Mouse (Mus musculus): ENCODE results near the gene Nxpe3. TPM values are rescaled to one million over a fixed set of nuclear protein-coding genes. Genes with fewer than 3 reads are reported as not detected.
A peak's percentile ranks its signal among the peaks of the same experiment; 100 is the strongest.
"Not testable (repeated sequence)": the region's sequence is repeated elsewhere in the genome, so short reads cannot be mapped to it uniquely, and the experiment has no call there.

Nxpe3 gene
- polyA plus RNA-seq, 1 experiment from 2014 or later, result 0.70 TPM

- H3K9me3 ChIP-seq (ENCODE audit: control insufficient read depth, low read length); H3K27ac ChIP-seq (replicated peaks; ENCODE audit: low read depth, low read length); ATAC-seq (ENCODE audit: low read depth); H3K27me3 ChIP-seq (replicated peaks; ENCODE audit: control insufficient read depth, insufficient read depth, low read length); H3K4me1 ChIP-seq (ENCODE audit: control insufficient read depth, insufficient read depth, low read length); DNase-seq (ENCODE audit: low spot score); H3K36me3 ChIP-seq (ENCODE audit: control insufficient read depth, insufficient read depth, low read length); H3K9ac ChIP-seq (ENCODE audit: low read depth, low read length): not testable (repeated sequence)
- 0 out of 2 replicates have a peak overlapping the region, but pooled peaks have one; percentile 53 for H3K4me3 ChIP-seq (ENCODE audit: low read depth, low read length)
- 90% methylated on average over 8 of the region's 8 CpGs for WGBS
- peak overlapping the region; percentile 70 for H3K4me2 ChIP-seq (ENCODE audit: low read depth, low read length)
These were observed 57.4 kb downstream of the Nxpe3 start for GRCm38 (mm10) chr16:55837653-55838052.

- Histone ChIP-seq H3K4me1 (ENCODE audit: control insufficient read depth, insufficient read depth, low read length) (no peaks in the 10 kb centered on the region), H3K9ac (ENCODE audit: low read depth, low read length) (no peak overlapping the region), H3K4me2 (ENCODE audit: low read depth, low read length) (no peak overlapping the region), H3K36me3 (ENCODE audit: control insufficient read depth, insufficient read depth, low read length) (0 out of 2 replicates have a peak, but pooled peaks cover 7% of the 10 kb centered on the region), H3K27ac (replicated peaks; ENCODE audit: low read depth, low read length) (no peak overlapping the region), H3K27me3 (replicated peaks; ENCODE audit: control insufficient read depth, insufficient read depth, low read length) (no peaks in the 10 kb centered on the region), H3K4me3 (ENCODE audit: low read depth, low read length) (no peak overlapping the region), H3K9me3 (ENCODE audit: control insufficient read depth, low read length) (no peaks in the 10 kb centered on the region)
- 70% methylated on average over 2 of the region's 2 CpGs for WGBS
- ATAC-seq (ENCODE audit: low read depth), result no peak
- DNase-seq (ENCODE audit: low spot score), result no peak
These were observed 57.9 kb downstream of the Nxpe3 start for GRCm38 (mm10) chr16:55837168-55837567.

GRCm38 (mm10) chr16:55835798-55836197 lies 59.3 kb downstream of the Nxpe3 start:
- Histone ChIP-seq H3K4me2 (ENCODE audit: low read depth, low read length) (no peak overlapping the region), H3K9me3 (ENCODE audit: control insufficient read depth, low read length) (no peaks in the 10 kb centered on the region), H3K4me1 (ENCODE audit: control insufficient read depth, insufficient read depth, low read length) (no peaks in the 10 kb centered on the region), H3K36me3 (ENCODE audit: control insufficient read depth, insufficient read depth, low read length) (0 out of 2 replicates have a peak, but pooled peaks cover 7% of the 10 kb centered on the region), H3K4me3 (ENCODE audit: low read depth, low read length) (no peak overlapping the region), H3K27ac (replicated peaks; ENCODE audit: low read depth, low read length) (no peak overlapping the region), H3K9ac (ENCODE audit: low read depth, low read length) (no peak overlapping the region), H3K27me3 (replicated peaks; ENCODE audit: control insufficient read depth, insufficient read depth, low read length) (no peaks in the 10 kb centered on the region)
- ATAC-seq (ENCODE audit: low read depth) (no peak), DNase-seq (ENCODE audit: low spot score) (no peak)

GRCm38 (mm10) chr16:55832617-55833016 lies 62.5 kb downstream of the Nxpe3 start:
- DNase-seq (ENCODE audit: low spot score), result no peak

GRCm38 (mm10) chr16:55832040-55832439 lies 63.0 kb downstream of the Nxpe3 start:
- H3K4me1 ChIP-seq (ENCODE audit: control insufficient read depth, insufficient read depth, low read length), result no peaks in the 10 kb centered on the region
- H3K36me3 ChIP-seq (ENCODE audit: control insufficient read depth, insufficient read depth, low read length), result 0 out of 2 replicates have a peak, but pooled peaks cover 7% of the 10 kb centered on the region
- no peaks in the 10 kb centered on the region for H3K27me3 ChIP-seq (replicated peaks; ENCODE audit: control insufficient read depth, insufficient read depth, low read length)
- no peaks in the 10 kb centered on the region for H3K9me3 ChIP-seq (ENCODE audit: control insufficient read depth, low read length)
- no peak overlapping the region for H3K27ac ChIP-seq (replicated peaks; ENCODE audit: low read depth, low read length)
- ATAC-seq (ENCODE audit: low read depth) (no peak), DNase-seq (ENCODE audit: low spot score) (no peak)
- H3K4me3 ChIP-seq (ENCODE audit: low read depth, low read length), result no peak overlapping the region
- no peak overlapping the region for H3K9ac ChIP-seq (ENCODE audit: low read depth, low read length)
- no peak overlapping the region for H3K4me2 ChIP-seq (ENCODE audit: low read depth, low read length)
- WGBS, result over 99% methylated on average over 6 of the region's 6 CpGs

More at GRCm38 (mm10) chr16:55832617-55833016, 62.5 kb downstream of the Nxpe3 start:
- 92% methylated on average over 8 of the region's 8 CpGs for WGBS
- Histone ChIP-seq H3K36me3 (ENCODE audit: control insufficient read depth, insufficient read depth, low read length) (0 out of 2 replicates have a peak, but pooled peaks cover 7% of the 10 kb centered on the region), H3K27me3 (replicated peaks; ENCODE audit: control insufficient read depth, insufficient read depth, low read length) (no peaks in the 10 kb centered on the region), H3K4me1 (ENCODE audit: control insufficient read depth, insufficient read depth, low read length) (no peaks in the 10 kb centered on the region), H3K9me3 (ENCODE audit: control insufficient read depth, low read length) (no peaks in the 10 kb centered on the region), H3K4me2 (ENCODE audit: low read depth, low read length) (no peak overlapping the region), H3K27ac (replicated peaks; ENCODE audit: low read depth, low read length) (no peak overlapping the region), H3K4me3 (ENCODE audit: low read depth, low read length) (no peak overlapping the region), H3K9ac (ENCODE audit: low read depth, low read length) (no peak overlapping the region)
- ATAC-seq (ENCODE audit: low read depth), result no peak

- H3K27me3 ChIP-seq (replicated peaks; ENCODE audit: control insufficient read depth, insufficient read depth, low read length), result no peaks in the 10 kb centered on the region
- DNase-seq (ENCODE audit: low spot score), result no peak
- H3K9ac ChIP-seq (ENCODE audit: low read depth, low read length), result no peak overlapping the region
- H3K4me3 ChIP-seq (ENCODE audit: low read depth, low read length), result no peak overlapping the region
- H3K9me3 ChIP-seq (ENCODE audit: control insufficient read depth, low read length), result no peaks in the 10 kb centered on the region
- H3K36me3 ChIP-seq (ENCODE audit: control insufficient read depth, insufficient read depth, low read length), result 0 out of 2 replicates have a peak, but pooled peaks cover 7% of the 10 kb centered on the region
- no peak overlapping the region for H3K27ac ChIP-seq (replicated peaks; ENCODE audit: low read depth, low read length)
- ATAC-seq (ENCODE audit: low read depth), result no peak
- WGBS, result 88% methylated on average over 1 of the region's 1 CpGs
- H3K4me2 ChIP-seq (ENCODE audit: low read depth, low read length), result no peak overlapping the region
- H3K4me1 ChIP-seq (ENCODE audit: control insufficient read depth, insufficient read depth, low read length), result no peaks in the 10 kb centered on the region
These were observed 63.6 kb downstream of the Nxpe3 start for GRCm38 (mm10) chr16:55831451-55831850.

GRCm38 (mm10) chr16:55823398-55824155 lies 71.5 kb downstream of the Nxpe3 start:
- no peak for DNase-seq (ENCODE audit: low spot score)
- WGBS, result 48% methylated on average over 11 of the region's 11 CpGs
- no peak overlapping the region for H3K9ac ChIP-seq (ENCODE audit: low read depth, low read length)
- H3K9me3 ChIP-seq (ENCODE audit: control insufficient read depth, low read length), result no peaks in the 10 kb centered on the region
- 0 out of 2 replicates have a peak overlapping the region, but pooled peaks have one; percentile 91 for H3K27ac ChIP-seq (replicated peaks; ENCODE audit: low read depth, low read length)
- H3K4me1 ChIP-seq (ENCODE audit: control insufficient read depth, insufficient read depth, low read length), result peaks cover 10% of the 10 kb centered on the region; the same call in 1 of the 2 replicates
- peak overlapping the region; percentile 77; the same call in 1 of the 2 replicates for H3K4me2 ChIP-seq (ENCODE audit: low read depth, low read length)
- H3K27me3 ChIP-seq (replicated peaks; ENCODE audit: control insufficient read depth, insufficient read depth, low read length), result no peaks in the 10 kb centered on the region
- H3K4me3 ChIP-seq (ENCODE audit: low read depth, low read length), result no peak overlapping the region
- peaks cover 3% of the 10 kb centered on the region; the same call in 1 of the 2 replicates for H3K36me3 ChIP-seq (ENCODE audit: control insufficient read depth, insufficient read depth, low read length)
- ATAC-seq (ENCODE audit: low read depth), result no peak

GRCm38 (mm10) chr16:55822741-55823397 lies 72.2 kb downstream of the Nxpe3 start:
- 29% methylated on average over 18 of the region's 18 CpGs for WGBS
- peak overlapping the region; percentile 91; the same call in 1 of the 2 replicates for H3K27ac ChIP-seq (replicated peaks; ENCODE audit: low read depth, low read length)
- no peaks in the 10 kb centered on the region for H3K9me3 ChIP-seq (ENCODE audit: control insufficient read depth, low read length)
- no peak for DNase-seq (ENCODE audit: low spot score)
- peaks cover 10% of the 10 kb centered on the region for H3K36me3 ChIP-seq (ENCODE audit: control insufficient read depth, insufficient read depth, low read length)
- H3K27me3 ChIP-seq (replicated peaks; ENCODE audit: control insufficient read depth, insufficient read depth, low read length), result no peaks in the 10 kb centered on the region
- peaks cover 10% of the 10 kb centered on the region; the same call in 1 of the 2 replicates for H3K4me1 ChIP-seq (ENCODE audit: control insufficient read depth, insufficient read depth, low read length)
- no peak for ATAC-seq (ENCODE audit: low read depth)
- H3K4me2 ChIP-seq (ENCODE audit: low read depth, low read length), result peak overlapping the region; percentile 77
- H3K9ac ChIP-seq (ENCODE audit: low read depth, low read length), result peak overlapping the region; percentile 87; the same call in 1 of the 2 replicates
- peak overlapping the region; percentile 90 for H3K4me3 ChIP-seq (ENCODE audit: low read depth, low read length)

Measured in embryonic facial prominence, embryonic 14.5 days (tissue).